Mouse (Mus musculus) cortical plate, adult 2 months (tissue): ENCODE results near the gene Bcat2. TPM values are rescaled to one million over a fixed set of nuclear protein-coding genes. Genes with fewer than 3 reads are reported as not detected.
"Not testable (repeated sequence)": the region's sequence is repeated elsewhere in the genome, so short reads cannot be mapped to it uniquely, and the experiment has no call there.

Experiments
- H3K27ac ChIP-seq: fragments of 200-500 bp; 2 replicates; pipeline ENCODE4 v1.5.1; 2012; ENCODE audit warnings: low read length, control low read depth, inconsistent platforms; ENCODE audit not compliant: insufficient read depth
- H3K4me1 ChIP-seq: fragments of 200-500 bp; 2 replicates; pipeline ENCODE4 v1.6.1; 2011; ENCODE audit warnings: low read length; ENCODE audit not compliant: control insufficient read depth, insufficient read depth
- H3K4me3 ChIP-seq: fragments of 200-500 bp; 2 replicates; pipeline ENCODE4 v1.5.1; 2011; ENCODE audit warnings: mild to moderate bottlenecking, low read length, control low read depth; ENCODE audit not compliant: insufficient read depth
- CTCF ChIP-seq: fragments of 200-500 bp; IDR thresholded peaks from 2 replicates; pipeline ENCODE4 v1.5.1; 2011; ENCODE audit warnings: mild to moderate bottlenecking, control low read depth, low read length; ENCODE audit not compliant: insufficient read depth; ENCODE audit errors: extremely low read depth
- POLR2A ChIP-seq: fragments of 200-500 bp; IDR thresholded peaks from 2 replicates; pipeline ENCODE4 v1.6.1; 2011; ENCODE audit warnings: mild to moderate bottlenecking, low read length, control low read depth; ENCODE audit not compliant: insufficient read depth; ENCODE audit errors: extremely low read depth
- polyA plus RNA-seq: library from polyadenylated mRNA; depleted of rRNA; stranded (reverse); fragments of >200 nt; gene quantifications from 2 replicates; pipeline ENCODE4 v1.2.3, GENCODE M21; 2012

Gene Bcat2
- polyA plus RNA-seq, 1 experiment = 26.5 TPM

DNA sequence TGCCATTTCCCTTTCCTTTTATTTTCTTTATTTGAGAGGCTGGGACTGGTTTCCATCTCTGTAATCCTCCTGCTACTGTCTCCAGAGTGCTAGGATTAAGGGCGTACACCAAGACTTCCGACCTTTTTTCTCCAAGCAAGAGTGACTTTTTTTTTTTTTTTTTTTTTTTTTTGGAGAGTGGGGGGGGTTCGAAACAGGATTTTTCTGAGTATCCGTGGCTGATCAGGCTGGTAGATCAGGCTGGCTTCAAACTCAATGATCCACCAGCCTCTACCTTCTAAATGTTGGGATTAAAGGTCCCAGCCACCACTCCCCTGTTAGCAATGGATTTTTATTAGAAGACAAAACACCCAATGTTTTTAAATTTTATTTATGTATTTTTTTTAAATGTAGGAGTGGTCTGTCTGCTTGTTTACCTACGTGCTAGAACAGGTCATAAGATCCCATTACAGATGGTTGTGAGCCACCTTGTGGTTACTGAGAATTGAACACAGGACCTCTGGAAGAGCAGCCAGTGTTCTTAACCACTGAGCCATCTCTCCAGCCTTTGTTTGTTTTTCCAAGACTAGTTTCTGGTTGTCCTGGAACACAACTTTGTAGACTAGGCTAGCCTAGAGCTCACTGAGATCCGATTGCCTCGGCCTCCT lies 43.4 kb upstream of the Bcat2 start:
- Histone ChIP-seq H3K4me1 (peaks cover 7% of the 10 kb centered on the region; the same call in 1 of the 2 replicates), H3K27ac (peak overlapping the region; percentile 26), H3K4me3 (peak overlapping the region; percentile 78)
- no peak for TF ChIP-seq POLR2A
- TF ChIP-seq CTCF = no peak

GRCm38 (mm10) chr7:45527169-45527568 lies 42.8 kb upstream of the Bcat2 start:
- H3K4me1 ChIP-seq, H3K27ac ChIP-seq, H3K4me3 ChIP-seq: not testable (repeated sequence)

GRCm38 (mm10) chr7:45529461-45529860 lies 40.5 kb upstream of the Bcat2 start:
- Histone ChIP-seq H3K27ac (no peak overlapping the region), H3K4me3 (no peak overlapping the region), H3K4me1 (peaks cover 5% of the 10 kb centered on the region; the same call in 1 of the 2 replicates)
- no peak for TF ChIP-seq POLR2A
- no peak for TF ChIP-seq CTCF

DNA sequence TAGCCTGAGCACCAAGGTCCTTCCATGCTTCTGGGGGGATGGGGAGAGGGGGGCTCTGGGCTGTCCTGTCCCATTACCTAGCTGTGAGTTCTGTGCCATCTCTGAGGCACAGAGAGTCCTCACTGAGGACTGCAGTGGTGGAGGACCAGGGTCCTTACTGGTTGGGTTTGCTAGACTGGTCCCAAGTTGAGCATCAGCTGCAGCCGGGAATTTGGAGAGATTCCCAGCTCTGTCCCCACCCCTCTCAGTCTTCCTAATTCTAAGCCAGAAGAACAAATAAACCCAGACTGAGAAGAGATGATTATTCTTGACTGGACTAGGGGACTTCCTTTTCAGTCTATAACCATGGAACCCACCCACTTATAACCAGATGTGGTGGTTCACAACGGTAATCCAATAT lies 39.3 kb upstream of the Bcat2 start:
- H3K4me1 ChIP-seq = no peaks in the 10 kb centered on the region
- TF ChIP-seq CTCF (no peak), POLR2A (no peak)
- no peak overlapping the region for H3K27ac ChIP-seq
- no peak overlapping the region for H3K4me3 ChIP-seq

DNA sequence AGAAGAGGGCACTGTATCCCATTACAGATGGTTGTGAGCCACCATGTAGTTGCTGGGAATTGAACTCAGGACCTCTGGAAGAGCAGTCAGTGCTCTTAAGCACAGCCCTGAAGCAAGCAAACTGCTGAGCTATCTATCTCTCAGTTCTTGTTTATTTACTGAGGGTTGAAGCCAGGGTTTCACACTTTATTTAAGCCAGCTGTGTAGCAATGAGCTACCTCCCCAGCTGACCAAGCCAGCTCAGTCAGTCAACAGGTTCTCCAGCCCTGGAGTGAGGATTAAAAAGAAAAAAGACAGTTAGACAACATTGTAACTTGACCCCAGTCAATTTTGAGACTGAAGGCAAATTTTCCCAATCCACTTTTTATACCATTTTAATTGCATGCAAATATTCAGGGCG lies 34.3 kb upstream of the Bcat2 start:
- Histone ChIP-seq H3K4me3 (no peak overlapping the region), H3K27ac (no peak overlapping the region), H3K4me1 (no peaks in the 10 kb centered on the region)
- no peak for TF ChIP-seq POLR2A
- no peak for TF ChIP-seq CTCF

- Histone ChIP-seq H3K4me1 (no peaks in the 10 kb centered on the region), H3K4me3 (peak overlapping the region; percentile 64), H3K27ac (no peak overlapping the region)
- no peak for TF ChIP-seq POLR2A
- no peak for TF ChIP-seq CTCF
Observed at GRCm38 (mm10) chr7:45537602-45538001, 32.4 kb upstream of the Bcat2 start.

DNA sequence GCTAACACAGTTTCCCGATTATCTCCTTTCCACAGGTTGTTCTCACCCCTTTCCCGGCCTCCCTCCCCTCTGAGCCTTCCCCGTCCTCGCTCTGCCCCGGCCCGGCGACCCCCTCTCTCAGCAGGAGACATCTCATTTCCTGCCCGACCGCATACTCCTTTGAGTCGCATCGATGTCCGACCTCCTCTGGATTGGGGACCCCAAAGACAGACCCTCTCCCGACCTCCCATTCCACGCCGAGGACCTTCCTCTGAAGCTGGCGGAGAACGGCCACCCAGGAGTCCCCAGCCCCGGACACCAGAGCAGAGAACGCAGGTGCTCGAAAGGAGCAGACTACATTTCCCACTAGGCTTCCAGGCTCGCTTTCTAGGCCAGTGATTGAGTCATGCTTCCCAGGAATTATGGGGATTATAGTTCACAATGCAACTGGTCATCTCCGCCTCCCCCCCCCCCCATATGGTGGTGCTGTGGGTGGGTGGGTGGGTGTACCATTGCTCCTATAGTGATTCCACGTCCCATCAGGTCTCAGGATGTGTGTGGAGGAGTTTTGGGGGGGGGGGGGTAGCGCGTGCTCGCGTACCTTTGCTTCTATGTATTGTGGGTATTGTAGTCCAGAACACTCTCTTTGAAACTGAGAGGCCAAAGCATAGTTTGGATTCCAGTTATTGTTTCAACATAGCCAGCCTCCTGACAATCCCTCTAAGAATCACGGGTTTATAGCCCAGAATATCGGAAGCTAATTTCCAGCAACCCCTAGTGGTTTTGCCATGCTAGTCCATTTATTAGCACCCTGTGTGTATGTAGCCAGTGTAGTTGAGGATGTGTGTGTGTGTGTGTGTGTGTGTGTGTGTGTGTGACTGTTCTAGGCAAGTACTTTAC lies 31.6 kb upstream of the Bcat2 start:
- Histone ChIP-seq H3K4me3 (peak overlapping the region; percentile 64), H3K4me1 (no peaks in the 10 kb centered on the region), H3K27ac (no peak overlapping the region)
- TF ChIP-seq POLR2A = peak; percentile 52; the same call in 1 of the 2 replicates
- no peak for TF ChIP-seq CTCF

- no peaks in the 10 kb centered on the region for H3K4me1 ChIP-seq
- H3K27ac ChIP-seq = no peak overlapping the region
- H3K4me3 ChIP-seq = no peak overlapping the region
- TF ChIP-seq CTCF = no peak
- TF ChIP-seq POLR2A = no peak
Observed at GRCm38 (mm10) chr7:45539095-45539494, 30.9 kb upstream of the Bcat2 start.

GRCm38 (mm10) chr7:45540213-45540612 lies 29.7 kb upstream of the Bcat2 start:
- no peak overlapping the region for H3K4me3 ChIP-seq
- TF ChIP-seq POLR2A (no peak), CTCF (no peak)

DNA sequence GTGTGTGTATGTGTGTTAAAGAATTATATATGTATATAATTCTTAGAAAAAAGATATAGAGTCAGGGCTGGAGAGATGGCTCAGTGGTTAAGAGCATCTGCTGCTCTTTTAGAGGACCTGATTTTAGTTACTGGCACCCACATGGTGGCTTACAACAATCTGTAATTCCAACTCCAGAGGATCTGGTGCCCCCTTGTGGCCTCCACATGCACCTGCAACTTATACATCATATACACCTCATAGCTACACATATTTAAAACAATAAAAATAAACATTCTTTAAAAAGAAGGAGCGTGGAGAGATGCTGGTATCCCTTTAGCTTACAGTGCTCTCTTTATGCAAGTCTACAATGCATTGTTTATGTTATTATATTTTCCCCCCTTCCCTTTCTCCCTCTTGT lies 25.4 kb upstream of the Bcat2 start:
- TF ChIP-seq CTCF = no peak
- no peak for TF ChIP-seq POLR2A
- Histone ChIP-seq H3K27ac (no peak overlapping the region), H3K4me3 (no peak overlapping the region)

More at GRCm38 (mm10) chr7:45540213-45540612, 29.7 kb upstream of the Bcat2 start:
- Histone ChIP-seq H3K4me1 (no peaks in the 10 kb centered on the region), H3K27ac (no peak overlapping the region)

More for the DNA sequence above, 25.4 kb upstream of the Bcat2 start:
- H3K4me1 ChIP-seq = no peaks in the 10 kb centered on the region
